Mouse (Mus musculus) brain, embryonic 14.5 days (tissue): ENCODE results near the gene 1700016H13Rik.

Experiments used
- CTCF ChIP-seq: fragments of 200-500 bp; IDR thresholded peaks from 2 replicates; pipeline ENCODE4 v1.5.1; 2012; ENCODE audit warnings: inconsistent platforms, mild to moderate bottlenecking, moderate library complexity, borderline replicate concordance; ENCODE audit not compliant: insufficient read depth, insufficient read length; ENCODE audit errors: extremely low read depth
- POLR2A ChIP-seq: fragments of 200-500 bp; IDR thresholded peaks from 2 replicates; pipeline ENCODE4 v1.6.1; 2012; ENCODE audit warnings: mild to moderate bottlenecking, inconsistent platforms, borderline replicate concordance; ENCODE audit not compliant: poor library complexity, insufficient read depth, insufficient read length, severe bottlenecking; ENCODE audit errors: extremely low read depth

GRCm38 (mm10) chr5:103612316-103612715 is 43.5 kb downstream of the 1700016H13Rik start:
- TF ChIP-seq CTCF, result no peak
- no peak for TF ChIP-seq POLR2A
